Mouse (Mus musculus): ENCODE data around the gene Fam118b.

The Fam118b gene

DNA sequence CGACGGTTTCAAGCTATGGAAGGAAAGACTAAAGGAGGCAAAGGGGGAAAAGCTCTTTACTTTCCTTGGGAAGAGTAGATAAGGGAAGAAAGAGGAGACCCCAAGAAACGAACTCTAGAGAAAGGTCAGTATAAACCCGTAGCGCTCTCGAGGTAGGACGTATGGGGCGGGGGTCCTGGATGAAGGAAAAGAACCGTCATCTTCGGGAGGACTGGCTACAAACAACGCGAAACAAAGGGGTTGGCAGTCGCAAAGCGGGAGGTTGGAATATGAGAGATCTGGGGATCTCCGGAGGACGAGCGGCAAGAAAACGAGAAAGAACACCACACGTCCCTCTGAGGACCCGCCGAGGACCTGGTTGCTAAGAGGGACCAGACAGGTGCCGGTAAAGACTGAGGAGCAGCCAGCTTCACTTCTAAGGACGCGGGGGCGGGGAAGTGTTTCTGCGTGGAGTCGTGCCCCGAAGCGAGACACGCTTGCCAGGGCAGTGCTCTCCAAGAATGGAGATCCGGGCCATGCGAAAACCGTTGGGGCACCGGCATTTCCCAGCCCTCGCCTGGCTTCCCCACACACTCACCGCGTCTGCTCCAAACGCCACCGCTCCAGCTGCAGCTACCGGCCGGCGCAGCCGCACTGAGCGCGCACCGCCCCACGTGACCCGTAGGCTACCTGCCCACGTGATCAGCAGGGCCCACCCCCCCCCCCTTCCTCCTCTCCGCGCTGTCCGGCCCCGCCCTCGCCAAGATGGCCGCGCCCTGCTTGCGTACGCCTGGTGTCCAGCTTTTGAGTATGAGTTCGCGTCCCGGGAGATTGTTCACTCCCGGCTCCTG lies at the start of gene Fam118b, which contains the start of gene Rpusd4:
Gene Fam118b (minus strand): TSS at position 660 of the 830 bp plus-strand sequence.
Gene Rpusd4 (plus strand): TSS at position 720 of the 830 bp plus-strand sequence.
- DNase-seq (ENCODE audit: low read depth, low spot score), result peak; percentile 95

DNA sequence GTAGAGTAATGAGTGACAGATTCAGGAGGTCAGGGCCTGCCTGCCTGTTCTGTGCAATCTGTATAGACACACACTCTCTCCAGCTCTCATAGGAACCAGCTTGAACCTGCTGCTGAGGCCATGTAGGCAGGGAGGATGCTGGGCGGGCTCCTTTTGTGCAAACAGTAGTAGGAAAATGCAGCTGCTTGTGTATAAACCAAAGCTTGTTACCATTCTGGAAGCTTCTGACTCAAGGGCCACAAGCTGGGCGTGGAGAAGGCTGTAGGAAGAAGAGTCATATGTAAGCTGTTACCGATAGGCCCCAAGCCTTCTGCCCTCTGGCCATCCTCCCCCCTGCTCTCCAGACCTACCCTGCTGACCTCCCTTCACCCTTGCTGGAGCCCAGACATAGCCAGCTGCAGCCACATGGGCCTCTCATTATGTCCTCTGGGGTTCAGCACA lies 49.2 kb upstream of the Fam118b start:
- DNase-seq (ENCODE audit: low read depth, low spot score), result no peak

GRCm38 (mm10) chr9:35314254-35314653 lies 46.6 kb upstream of the Fam118b start:
- DNase-seq (ENCODE audit: low read depth, low spot score), result no peak

- DNase-seq (ENCODE audit: low read depth, low spot score), result no peak
These were observed 46.0 kb upstream of the Fam118b start for GRCm38 (mm10) chr9:35313601-35314000.

- DNase-seq (ENCODE audit: low read depth, low spot score), result no peak
These were observed 44.9 kb upstream of the Fam118b start for GRCm38 (mm10) chr9:35312516-35312915.

DNA sequence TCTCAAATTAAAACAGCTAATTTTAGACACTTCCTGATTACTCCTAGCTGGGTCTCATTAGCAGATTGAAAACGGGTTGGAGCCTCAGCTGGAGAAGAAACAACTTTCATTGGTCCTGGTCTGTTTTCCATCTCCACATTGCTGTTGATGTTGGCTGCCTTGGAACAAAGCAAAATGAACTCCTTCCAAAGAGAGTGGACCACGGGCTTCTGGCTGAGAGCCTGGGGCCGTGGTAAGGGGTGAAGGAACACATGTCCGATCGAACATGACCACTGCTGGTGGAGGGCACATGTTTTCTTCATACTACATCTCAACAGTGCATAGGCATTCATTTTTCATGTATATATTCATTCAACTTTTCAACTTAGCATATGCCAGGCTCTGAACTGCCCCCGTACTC lies 42.8 kb upstream of the Fam118b start:
- no peak for DNase-seq (ENCODE audit: low read depth, low spot score)

DNA sequence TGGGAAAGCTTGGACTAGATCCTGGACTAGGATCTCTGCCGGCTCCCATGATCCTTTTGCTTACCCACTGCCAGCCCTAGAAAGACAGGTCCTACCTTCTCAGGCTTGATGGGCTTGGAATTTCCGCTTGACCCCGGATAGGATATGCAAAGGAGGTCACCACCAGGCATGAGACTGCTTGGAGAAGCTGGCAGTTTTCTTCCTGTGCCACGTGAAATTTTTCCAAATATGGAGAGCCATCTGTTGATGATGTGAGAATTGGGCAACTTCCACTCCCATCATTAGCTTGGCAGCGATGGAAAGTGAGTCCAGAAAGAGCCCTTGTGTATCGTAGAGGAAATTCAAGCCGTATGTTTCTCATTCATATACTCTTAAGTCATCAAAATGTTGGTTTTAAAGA lies 39.9 kb upstream of the Fam118b start:
- DNase-seq (ENCODE audit: low read depth, low spot score), result no peak

DNA sequence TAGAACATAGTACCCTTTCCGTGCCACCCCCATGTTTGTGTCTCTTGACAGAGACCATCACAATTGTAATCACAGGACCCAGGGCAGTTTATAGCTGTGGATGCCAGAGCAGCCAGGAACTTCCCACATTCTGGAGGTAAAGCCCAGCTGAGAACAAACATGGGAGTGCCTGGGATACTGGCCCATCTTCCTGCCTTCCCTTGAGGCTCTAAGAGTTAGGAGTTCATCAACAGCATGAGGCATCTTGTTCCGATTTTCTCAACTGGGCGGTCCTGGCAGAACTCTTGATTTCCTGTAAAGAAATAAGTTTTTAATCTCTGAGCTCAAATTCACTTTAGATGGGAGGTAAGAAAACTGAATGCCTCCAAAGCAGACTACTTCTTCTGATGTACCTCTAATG lies 34.6 kb upstream of the Fam118b start:
- DNase-seq (ENCODE audit: low read depth, low spot score), result no peak

DNA sequence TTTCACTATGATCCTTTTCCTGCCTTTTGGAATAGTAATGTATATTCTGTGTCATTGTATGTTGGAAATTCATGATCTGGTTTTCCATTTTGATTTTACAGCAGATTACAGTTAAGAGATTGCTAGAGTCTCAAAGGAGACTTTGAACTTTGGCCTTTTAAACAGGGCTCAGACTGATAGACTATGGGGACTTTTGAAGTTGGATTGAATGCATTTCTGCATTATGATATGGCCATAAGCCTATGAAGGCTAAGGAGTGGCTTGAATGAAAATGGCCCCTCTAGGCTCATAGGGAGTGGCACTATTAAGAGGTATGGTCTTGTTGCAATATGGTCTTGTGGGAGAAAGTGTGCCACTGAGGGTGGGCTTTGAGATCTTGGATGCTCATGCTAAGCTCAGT lies 30.2 kb upstream of the Fam118b start:
- DNase-seq (ENCODE audit: low read depth, low spot score), result no peak

GRCm38 (mm10) chr9:35293465-35293864 lies 25.9 kb upstream of the Fam118b start:
- DNase-seq (ENCODE audit: low read depth, low spot score), result no peak

DNA sequence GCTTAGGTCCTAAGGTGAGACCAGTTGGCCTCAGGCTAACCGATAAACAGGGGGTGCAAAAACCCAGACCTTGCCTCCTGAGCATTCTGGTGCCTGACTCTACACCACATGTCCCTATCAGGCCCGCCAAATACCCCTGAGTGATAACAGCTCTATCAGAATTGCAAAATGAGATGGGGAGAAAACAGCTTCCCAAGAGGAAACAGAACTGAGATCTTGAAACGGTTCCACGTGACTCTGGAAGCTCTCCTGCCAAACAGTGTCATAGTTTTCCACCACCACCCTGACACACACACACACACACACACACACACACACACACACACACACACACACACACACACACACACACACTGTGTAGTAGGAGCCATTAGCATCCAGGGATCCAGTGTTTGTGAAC lies 23.3 kb upstream of the Fam118b start:
- no peak for DNase-seq (ENCODE audit: low read depth, low spot score)

DNA sequence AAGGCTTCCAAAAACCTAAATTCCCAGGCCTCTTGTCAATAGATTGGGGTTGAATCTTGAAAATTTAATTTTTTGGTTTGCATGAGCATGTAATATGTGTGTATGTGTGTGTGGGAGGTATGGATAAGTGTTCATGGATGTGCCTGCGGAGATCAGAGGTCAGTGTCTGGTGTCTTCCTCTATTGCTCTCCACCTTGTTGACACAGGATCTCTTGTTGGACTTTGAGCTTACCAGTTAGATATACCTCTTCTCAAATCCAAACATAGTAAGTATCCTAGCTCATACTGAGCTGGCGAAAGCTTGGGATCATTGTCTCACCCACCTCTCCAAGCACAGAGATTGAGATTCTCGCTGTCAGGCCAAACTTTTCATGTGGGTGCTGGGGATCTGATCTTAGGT lies 22.8 kb upstream of the Fam118b start:
- no peak for DNase-seq (ENCODE audit: low read depth, low spot score)

DNA sequence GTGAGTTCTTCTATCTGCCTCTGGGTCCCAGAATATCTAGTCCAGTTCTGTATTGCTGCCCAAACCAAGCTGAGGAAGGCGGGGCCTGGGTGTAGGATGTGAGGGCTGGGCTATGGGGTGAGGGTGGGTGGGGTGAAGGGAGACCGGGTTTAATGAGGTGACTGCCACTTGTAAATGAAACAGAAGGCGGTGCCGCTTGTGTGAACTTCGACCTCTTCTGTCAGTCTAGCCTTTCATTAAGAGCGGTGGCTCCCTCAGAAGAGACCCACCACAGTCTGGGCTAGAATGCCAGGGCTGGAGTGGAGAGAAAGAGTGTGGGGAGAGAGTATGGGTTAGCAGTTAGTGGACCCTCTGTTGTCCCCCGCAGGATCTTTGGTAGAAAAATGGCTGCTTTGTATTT lies 22.4 kb upstream of the Fam118b start:
- DNase-seq (ENCODE audit: low read depth, low spot score), result no peak

GRCm38 (mm10) chr9:35286351-35286750 lies 18.7 kb upstream of the Fam118b start:
- no peak for DNase-seq (ENCODE audit: low read depth, low spot score)

GRCm38 (mm10) chr9:35284351-35284750 lies 16.7 kb upstream of the Fam118b start:
- DNase-seq (ENCODE audit: low read depth, low spot score), result no peak

DNA sequence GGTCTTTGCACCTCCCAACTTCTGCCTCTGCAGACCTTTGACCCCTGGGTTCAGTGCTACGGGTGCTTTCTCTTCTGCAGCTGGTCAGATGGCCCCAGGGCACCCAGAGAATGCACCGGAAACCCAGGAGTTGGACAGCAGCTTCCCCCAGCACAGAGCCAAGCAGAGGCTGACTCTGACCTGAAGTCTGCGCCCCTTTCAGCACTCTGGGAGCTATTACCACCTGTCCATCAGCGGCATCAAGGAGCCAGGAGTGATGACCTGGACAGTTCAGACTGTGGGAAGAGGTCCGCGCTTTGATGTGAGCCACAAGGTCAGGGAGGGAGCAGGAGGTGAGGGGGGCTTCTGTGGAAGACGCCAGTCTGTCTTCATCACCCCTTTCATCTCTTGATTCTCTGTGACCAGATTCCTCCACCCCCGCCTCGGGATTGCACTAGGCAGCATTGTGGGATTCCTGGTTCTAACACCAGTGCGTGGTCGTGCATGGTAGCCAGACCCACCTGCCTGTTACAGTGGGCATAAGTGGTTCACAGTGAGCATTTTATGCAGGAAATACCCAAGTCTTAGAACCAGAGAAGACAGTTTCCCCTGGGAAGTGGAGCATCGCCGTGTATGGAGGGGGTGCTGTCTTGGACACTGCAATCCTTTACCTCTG lies 15.9 kb upstream of the Fam118b start:
- no peak for DNase-seq (ENCODE audit: low read depth, low spot score)

DNA sequence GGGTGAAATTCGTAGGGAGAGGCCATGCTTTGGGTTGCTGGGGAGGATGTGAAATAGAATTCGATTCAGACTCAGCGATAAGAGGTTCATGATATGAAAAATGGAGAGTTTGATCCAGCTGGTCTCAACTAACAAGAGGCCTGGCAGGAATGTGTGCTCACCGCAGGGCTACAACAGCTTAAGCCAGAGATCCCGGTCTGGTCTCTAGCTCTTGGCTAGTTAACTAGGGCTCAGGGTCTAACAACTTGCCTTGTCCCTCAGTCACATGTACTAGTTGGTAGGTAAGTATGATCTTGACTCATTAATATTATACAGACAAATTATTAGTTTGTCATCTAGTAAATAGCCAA lies 15.2 kb upstream of the Fam118b start:
- DNase-seq (ENCODE audit: low read depth, low spot score), result no peak

DNA sequence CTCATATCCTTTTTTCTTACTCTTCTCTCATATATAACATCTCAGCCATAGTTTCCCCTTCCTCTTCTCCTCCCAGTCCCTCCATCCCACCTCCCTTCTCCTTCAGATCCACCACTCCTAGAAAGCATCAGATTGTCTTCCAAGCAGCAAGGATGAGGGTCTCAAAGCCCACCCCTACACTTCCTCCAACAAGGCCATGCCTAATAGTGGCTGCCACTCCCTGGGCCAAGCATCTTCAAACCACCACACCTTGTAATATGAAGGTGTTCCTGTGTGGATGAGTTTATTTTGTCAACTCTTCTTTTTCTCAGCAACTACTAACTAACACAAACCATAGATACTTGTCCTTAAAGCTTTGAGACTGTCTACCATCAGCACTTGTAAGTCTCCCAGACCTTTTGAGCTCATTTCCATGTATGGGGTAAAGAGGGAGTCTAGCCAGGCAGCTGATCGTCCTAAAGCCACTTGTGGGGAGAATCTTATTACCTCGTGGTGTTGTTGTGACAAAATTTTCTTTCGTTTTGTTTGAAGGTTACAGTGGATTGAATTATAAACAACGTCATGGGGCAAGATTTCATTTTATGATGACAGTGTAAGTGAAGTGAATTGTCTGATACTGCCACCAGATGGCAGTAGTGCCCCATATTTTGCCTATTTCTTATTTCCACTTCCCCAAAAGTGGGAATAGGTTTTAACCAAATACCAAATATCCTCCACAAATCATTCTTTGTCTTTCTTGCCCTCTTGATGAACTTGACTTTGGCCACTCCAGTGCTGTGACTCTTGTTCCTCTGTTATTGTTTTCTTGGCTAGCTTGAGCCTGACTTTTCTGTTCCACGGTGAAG lies 14.6 kb upstream of the Fam118b start:
- peak; percentile 74 for DNase-seq (ENCODE audit: low read depth, low spot score)

- DNase-seq (ENCODE audit: low read depth, low spot score), result no peak
These were observed 10.8 kb upstream of the Fam118b start for GRCm38 (mm10) chr9:35278451-35278850.

DNA sequence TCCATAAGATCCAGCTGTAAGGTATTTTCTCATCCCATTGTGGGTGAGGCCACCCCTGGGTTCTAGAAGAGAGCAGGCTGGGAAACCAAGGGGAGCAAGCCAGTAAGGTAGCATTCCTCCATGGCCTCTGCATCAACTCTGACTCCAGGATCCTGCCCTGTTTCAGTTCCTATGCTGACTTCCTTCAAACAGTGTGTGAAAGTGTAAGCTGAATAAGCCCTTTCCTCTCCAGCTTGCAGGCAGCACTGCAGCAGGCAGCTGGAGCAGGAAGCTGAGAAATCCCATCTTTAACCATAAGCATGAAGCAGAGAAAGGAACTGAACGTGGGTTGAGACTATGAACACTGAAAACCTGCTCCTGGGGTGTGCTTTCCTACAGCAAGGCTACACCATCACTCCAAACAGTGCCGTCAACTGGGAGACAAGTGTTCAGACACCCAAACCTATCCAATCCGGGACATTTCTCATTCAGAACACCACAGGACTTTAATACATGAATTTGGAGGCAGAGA lies 10.3 kb upstream of the Fam118b start:
- no peak for DNase-seq (ENCODE audit: low read depth, low spot score)

GRCm38 (mm10) chr9:35267976-35268715 lies 541 bp upstream of the Fam118b start:
- DNase-seq (ENCODE audit: low read depth, low spot score), result peak; percentile 36

Measured in A20 (cell line).